Mouse (Mus musculus) adrenal gland, postnatal 14 days (tissue): ENCODE results near the gene Gm13103. TPM values are rescaled to one million over a fixed set of nuclear protein-coding genes. Genes with fewer than 3 reads are reported as not detected.
"Not testable (repeated sequence)": the region's sequence is repeated elsewhere in the genome, so short reads cannot be mapped to it uniquely, and the experiment has no call there.

ENCODE experiments used
- DNase-seq: peaks from one replicate; pipeline ENCODE4 v3.0.0; 2021; ENCODE audit warnings: mixed read lengths
- long read RNA-seq, 2 experiments: library from polyadenylated mRNA; stranded (forward); transcript quantifications; one replicate each; pipeline ENCODE4 v2.0.0; 2021
- total RNA-seq: library from RNA; stranded (reverse); gene quantifications from 2 replicates; pipeline ENCODE4 v1.2.3, GENCODE M21; 2021

The Gm13103 gene
- not detected in 2 replicates for total RNA-seq
- long read RNA-seq, experiment 1: 0 reads
- long read RNA-seq, experiment 2: 0 reads

DNA sequence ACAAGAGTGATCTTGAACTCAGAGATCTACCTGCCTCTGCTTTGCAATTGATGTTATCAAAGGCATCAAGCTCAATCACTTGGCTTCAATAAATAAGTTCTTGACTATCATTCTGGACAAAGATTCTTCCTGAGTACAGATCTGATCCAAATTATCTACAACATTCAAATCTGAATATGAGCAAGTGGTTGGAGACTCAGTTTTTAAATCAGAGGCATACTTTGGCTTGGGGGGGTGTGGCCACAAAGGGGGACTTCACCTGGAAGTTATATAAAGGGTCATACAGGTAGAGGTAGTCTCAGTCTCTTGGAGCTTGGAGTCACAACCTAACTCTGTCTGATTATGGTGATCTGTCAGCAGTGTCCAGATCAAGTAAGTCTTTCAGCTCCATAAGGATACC, at the start of gene Gm13103:
Gene Gm13103 (plus strand): TSS at position 301 of the 400 bp plus-strand sequence.
- DNase-seq: not testable (repeated sequence)

- no peak for DNase-seq
These were observed 30.3 kb upstream of the Gm13103 start, which contains the start of gene Gm13084 for GRCm38 (mm10) chr4:143815993-143816392. TSS of gene Gm13084 (minus strand) at chr4:143816093.

- not testable (repeated sequence) for DNase-seq
These were observed 36.1 kb downstream of the Gm13103 start for GRCm38 (mm10) chr4:143882371-143882770.

DNA sequence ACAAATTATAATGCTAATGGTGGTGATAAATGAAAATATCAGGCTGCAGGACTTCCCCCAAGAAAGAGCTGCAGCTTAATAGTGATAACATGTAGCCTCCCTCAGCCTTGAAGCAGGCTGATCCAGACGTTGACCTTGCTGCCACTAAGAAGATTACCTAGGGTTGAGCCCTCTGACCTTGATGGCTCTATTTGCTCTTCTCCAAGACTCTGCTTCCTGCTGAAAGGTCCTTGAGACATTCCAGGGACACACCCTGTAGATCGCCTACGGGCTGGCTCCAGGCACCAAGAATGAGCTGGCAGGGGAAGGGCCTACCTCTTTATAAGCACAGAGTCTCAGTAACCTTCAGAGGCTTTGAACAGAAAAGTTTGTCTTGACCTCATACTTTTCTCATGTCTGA, 48.1 kb downstream of the Gm13103 start:
- DNase-seq: not testable (repeated sequence)

DNA sequence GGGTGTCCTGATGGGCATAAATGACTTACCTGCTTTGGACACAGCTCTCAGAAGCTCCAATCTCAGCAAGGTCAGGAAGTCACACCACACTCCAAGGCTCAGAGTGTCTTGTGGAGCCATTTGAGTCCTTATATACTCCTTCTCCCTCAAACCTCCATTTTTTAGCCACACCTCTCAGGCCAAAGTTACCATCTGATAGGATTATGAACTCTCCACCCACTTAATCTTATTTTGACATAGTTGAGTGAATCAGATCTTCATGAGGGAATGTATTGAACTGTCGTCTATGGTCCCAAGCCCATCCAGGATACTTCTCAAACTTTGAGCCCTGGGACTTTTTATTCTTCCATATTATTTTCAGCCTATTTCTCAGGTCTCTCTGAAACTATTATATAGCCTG, 54.0 kb downstream of the Gm13103 start, which contains the start of gene Pramef6:
Gene Pramef6 (minus strand): TSS at position 101 of the 400 bp plus-strand sequence.
- DNase-seq: not testable (repeated sequence)

Other genes with a start within 250 kb of the Gm13103 start
- not detected in 2 replicates for gene Gm13083, start 231.5 kb upstream of the Gm13103 start, total RNA-seq
- not detected in 2 replicates for gene Gm13088, start 189.3 kb upstream of the Gm13103 start, total RNA-seq
- gene Gm13089, start 143.8 kb upstream of the Gm13103 start, total RNA-seq: not detected in 2 replicates
- not detected in 2 replicates for gene Gm13078, start 127.0 kb upstream of the Gm13103 start, total RNA-seq
- gene Gm13023, start 57.1 kb upstream of the Gm13103 start, total RNA-seq: not detected in 2 replicates
- not detected in 2 replicates for gene Gm13084, start 30.4 kb upstream of the Gm13103 start, total RNA-seq
- not detected in 2 replicates for gene Pramef6, start 53.9 kb downstream of the Gm13103 start, total RNA-seq
- gene Pramef25, start 104.5 kb downstream of the Gm13103 start, total RNA-seq: not detected in 2 replicates
- gene Gm13101, start 120.5 kb downstream of the Gm13103 start, total RNA-seq: not detected in 2 replicates
- gene Pramef17, start 147.9 kb downstream of the Gm13103 start, total RNA-seq: not detected in 2 replicates
- not detected in 2 replicates for gene Pramel4, start 212.6 kb downstream of the Gm13103 start, total RNA-seq